25 mouse cellular contexts compared by ENCODE assay signal in the genomic region with DNA sequence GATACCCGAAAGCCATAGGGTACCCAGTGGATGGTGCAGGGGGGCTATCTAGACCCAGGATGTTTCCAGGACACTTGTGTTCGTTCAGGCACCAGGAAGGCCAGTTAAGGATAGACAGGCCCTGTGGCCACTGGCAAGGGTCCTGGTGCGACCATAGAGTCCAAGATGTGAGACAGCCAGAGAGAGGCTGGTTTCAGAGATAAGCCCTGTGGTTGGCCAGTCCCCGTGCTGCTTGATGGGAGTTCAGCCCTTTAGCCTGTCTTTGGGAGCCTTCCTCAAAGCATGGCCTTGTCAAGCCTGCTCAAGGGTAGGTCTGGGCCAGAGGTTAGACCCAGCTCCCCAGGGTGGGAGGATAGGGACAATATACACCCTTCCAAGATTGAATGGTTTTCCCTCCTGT.
A peak's percentile ranks its signal among the peaks of the same experiment; 100 is the strongest.
DNase-seq lines count a peak whose midpoint lies in the region; ATAC-seq and TF ChIP-seq lines count a peak whose summit lies in the region.
"Had no signal": no experiment of that assay in that cellular context is flagged by ENCODE, and none has a peak within 500 bp of the region (broad histone marks: within the 10 kb centered on the region; RNA-seq: fewer than 3 reads in every experiment).

No protein-coding gene starts in this region.

- TF ChIP-seq CTCF in midbrain, postnatal 0 days (IDR thresholded peaks at IDR 0.05) = no peak

- no peak overlapping the region for H3K4me2 ChIP-seq in midbrain, postnatal 0 days (ENCODE audit: low read depth, low read length, poor library complexity, severe bottlenecking)
- peak overlapping the region; percentile 6; the same call in 1 of the 2 replicates for H3K4me2 ChIP-seq in liver, embryonic 13.5 days
- H3K4me2 ChIP-seq: embryonic facial prominence, embryonic 15.5 days; kidney, embryonic 15.5 days; limb, embryonic 15.5 days; lung, embryonic 15.5 days; neural tube, embryonic 15.5 days had no signal

- DNase-seq in midbrain, embryonic 10.5 days (ENCODE audit: low spot score) = no peak
- no peak for DNase-seq in midbrain, postnatal 0 days (ENCODE audit: low spot score)
- no peak for DNase-seq in liver, embryonic 13.5 days
- DNase-seq in cerebellum, postnatal 4 days (ENCODE audit: low spot score in 2 of 2) = no peak
- no peak for DNase-seq in urinary bladder, postnatal 25 days (ENCODE audit: low spot score)
- DNase-seq in cerebellum, postnatal 36 days = no peak
- DNase-seq: adrenal gland, adult 8-10 months; cerebellum, adult 9-10 months; heart, postnatal 4 days; kidney, adult 18-20 months; kidney, postnatal 36 days; midbrain, embryonic 14.5 days; retina, postnatal 1 day; right cerebral cortex, postnatal 14 days had no signal

- 86% methylated on average over 4 of the region's 4 CpGs for WGBS in midbrain, embryonic 10.5 days
- WGBS in midbrain, postnatal 0 days = 94% methylated on average over 4 of the region's 4 CpGs
- 27% methylated on average over 4 of the region's 4 CpGs for WGBS in liver, embryonic 13.5 days (ENCODE audit: insufficient replicate concordance)

- peaks cover 81% of the 10 kb centered on the region for H3K4me1 ChIP-seq in midbrain, embryonic 10.5 days
- H3K4me1 ChIP-seq in midbrain, postnatal 0 days (ENCODE audit: insufficient read depth, low read length) = peaks cover 6% of the 10 kb centered on the region; the same call in 1 of the 2 replicates
- peaks cover 98% of the 10 kb centered on the region for H3K4me1 ChIP-seq in liver, embryonic 13.5 days (replicated peaks)

- H3K36me3 ChIP-seq in midbrain, embryonic 10.5 days = no peaks in the 10 kb centered on the region
- H3K36me3 ChIP-seq in midbrain, postnatal 0 days (ENCODE audit: insufficient read depth, low read length) = no peaks in the 10 kb centered on the region
- no peaks in the 10 kb centered on the region for H3K36me3 ChIP-seq in liver, embryonic 13.5 days
- H3K36me3 ChIP-seq: embryonic facial prominence, embryonic 15.5 days; kidney, embryonic 15.5 days; limb, embryonic 10.5 days; limb, embryonic 15.5 days; lung, embryonic 15.5 days; neural tube, embryonic 15.5 days had no signal

- no peak for ATAC-seq in midbrain, postnatal 0 days (ENCODE audit: low FRiP score)
- ATAC-seq in erythroblast, adult 5-6 weeks (replicated peaks; ENCODE audit: low FRiP score, poor library complexity, severe bottlenecking) = peak; percentile 48
- peak; percentile 17 for ATAC-seq in liver, embryonic 13.5 days (ENCODE audit: low read depth)
- peak; percentile 23; the same call in 1 of the 2 replicates for ATAC-seq in megakaryocyte-erythroid progenitor cell, adult 5-6 weeks (replicated peaks; ENCODE audit: low FRiP score, low TSS enrichment, poor library complexity, severe bottlenecking)
- ATAC-seq: forebrain, embryonic 16.5 days; hindbrain, embryonic 16.5 days had no signal

- no peaks in the 10 kb centered on the region for H3K9me3 ChIP-seq in midbrain, embryonic 10.5 days (replicated peaks)
- no peaks in the 10 kb centered on the region for H3K9me3 ChIP-seq in midbrain, postnatal 0 days (ENCODE audit: low read length)
- no peaks in the 10 kb centered on the region for H3K9me3 ChIP-seq in liver, embryonic 13.5 days (replicated peaks)
- H3K9me3 ChIP-seq: embryonic facial prominence, embryonic 15.5 days; kidney, embryonic 15.5 days; limb, embryonic 10.5 days; limb, embryonic 15.5 days; lung, embryonic 15.5 days; neural tube, embryonic 15.5 days had no signal

- H3K4me3 ChIP-seq in midbrain, embryonic 10.5 days = no peak overlapping the region
- no peak overlapping the region for H3K4me3 ChIP-seq in midbrain, postnatal 0 days (ENCODE audit: low read depth, low read length)
- H3K4me3 ChIP-seq in liver, embryonic 13.5 days (replicated peaks) = no peak overlapping the region
- H3K4me3 ChIP-seq: embryonic facial prominence, embryonic 15.5 days; kidney, embryonic 15.5 days; limb, embryonic 10.5 days; limb, embryonic 15.5 days; lung, embryonic 15.5 days; neural tube, embryonic 15.5 days had no signal

- no peak overlapping the region for H3K9ac ChIP-seq in midbrain, postnatal 0 days (replicated peaks; ENCODE audit: low read length, poor library complexity, severe bottlenecking)
- H3K9ac ChIP-seq in liver, embryonic 13.5 days = peak overlapping the region; percentile 55
- H3K9ac ChIP-seq: embryonic facial prominence, embryonic 15.5 days; kidney, embryonic 15.5 days; limb, embryonic 15.5 days; lung, embryonic 15.5 days; neural tube, embryonic 15.5 days had no signal

- H3K27me3 ChIP-seq in midbrain, embryonic 10.5 days (ENCODE audit: low read depth, poor library complexity, severe bottlenecking) = peaks cover 46% of the 10 kb centered on the region
- H3K27me3 ChIP-seq in midbrain, postnatal 0 days (ENCODE audit: insufficient read depth, low read length) = no peaks in the 10 kb centered on the region
- no peaks in the 10 kb centered on the region for H3K27me3 ChIP-seq in liver, embryonic 13.5 days
- H3K27me3 ChIP-seq: CH12.LX; embryonic facial prominence, embryonic 15.5 days; lung, embryonic 15.5 days; neural tube, embryonic 15.5 days had no signal

- peak overlapping the region; percentile 9 for H3K27ac ChIP-seq in midbrain, embryonic 10.5 days (replicated peaks)
- H3K27ac ChIP-seq in midbrain, postnatal 0 days (ENCODE audit: low read depth, low read length) = no peak overlapping the region
- H3K27ac ChIP-seq in liver, embryonic 13.5 days = peak overlapping the region; percentile 92
- H3K27ac ChIP-seq: embryonic facial prominence, embryonic 15.5 days; kidney, embryonic 15.5 days; limb, embryonic 15.5 days; lung, embryonic 15.5 days; neural tube, embryonic 15.5 days had no signal
